Mouse (Mus musculus): Measurements from ENCODE around the gene Brca1. TPM values are rescaled to one million over a fixed set of nuclear protein-coding genes. Genes with fewer than 3 reads are reported as not detected.
"Not testable (repeated sequence)": the region's sequence is repeated elsewhere in the genome, so short reads cannot be mapped to it uniquely, and the experiment has no call there.

The Brca1 gene
- polyA plus RNA-seq, 1 experiment from 2014 or later, result 1.9 TPM

- Histone ChIP-seq H3K9me3 (replicated peaks; ENCODE audit: control insufficient read depth, low read length, poor library complexity, severe bottlenecking) (no peaks in the 10 kb centered on the region), H3K4me2 (ENCODE audit: low read length) (no peak overlapping the region), H3K4me3 (ENCODE audit: low read depth, low read length) (no peak overlapping the region), H3K27ac (ENCODE audit: low read length) (no peak overlapping the region), H3K4me1 (ENCODE audit: control insufficient read depth, insufficient read depth, low read length) (no peaks in the 10 kb centered on the region), H3K36me3 (ENCODE audit: control insufficient read depth, insufficient read depth, low read length) (no peaks in the 10 kb centered on the region), H3K27me3 (ENCODE audit: control insufficient read depth, insufficient read depth, low read depth, low read length) (no peaks in the 10 kb centered on the region), H3K9ac (ENCODE audit: low read depth, low read length) (no peak overlapping the region)
- ATAC-seq, result no peak
- 92% methylated on average over 10 of the region's 10 CpGs for WGBS
Observed at GRCm38 (mm10) chr11:101451536-101451935, 100.2 kb downstream of the Brca1 start.

- Histone ChIP-seq H3K4me1 (ENCODE audit: control insufficient read depth, insufficient read depth, low read length) (no peaks in the 10 kb centered on the region), H3K9me3 (replicated peaks; ENCODE audit: control insufficient read depth, low read length, poor library complexity, severe bottlenecking) (no peaks in the 10 kb centered on the region), H3K27ac (ENCODE audit: low read length) (no peak overlapping the region), H3K36me3 (ENCODE audit: control insufficient read depth, insufficient read depth, low read length) (no peaks in the 10 kb centered on the region), H3K4me2 (ENCODE audit: low read length) (no peak overlapping the region), H3K4me3 (ENCODE audit: low read depth, low read length) (no peak overlapping the region), H3K27me3 (ENCODE audit: control insufficient read depth, insufficient read depth, low read depth, low read length) (no peaks in the 10 kb centered on the region), H3K9ac (ENCODE audit: low read depth, low read length) (no peak overlapping the region)
- WGBS, result 82% methylated on average over 3 of the region's 3 CpGs
- ATAC-seq, result no peak
Observed at GRCm38 (mm10) chr11:101450394-101450793, 101.4 kb downstream of the Brca1 start.

DNA sequence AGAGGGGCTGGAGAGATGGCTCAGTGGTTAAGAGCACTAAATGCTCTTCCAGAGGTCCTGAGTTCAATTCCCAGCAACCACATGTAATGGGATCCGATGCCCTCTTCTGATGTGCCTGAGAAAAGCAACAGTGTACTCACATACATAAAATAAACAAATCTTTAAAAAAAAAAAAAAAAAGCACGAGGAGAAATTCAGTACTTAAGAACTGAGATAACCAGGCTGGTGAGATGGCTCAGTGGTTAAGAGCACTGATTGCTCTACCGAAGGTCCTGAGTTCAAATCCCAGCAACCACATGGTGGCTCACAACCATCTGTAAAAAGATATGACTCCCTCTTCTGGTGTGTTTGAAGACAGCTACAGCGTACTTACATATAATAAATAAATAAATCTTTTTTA, 102.2 kb downstream of the Brca1 start:
- not testable (repeated sequence) for H3K9ac ChIP-seq (ENCODE audit: low read depth, low read length); H3K4me2 ChIP-seq (ENCODE audit: low read length); H3K9me3 ChIP-seq (replicated peaks; ENCODE audit: control insufficient read depth, low read length, poor library complexity, severe bottlenecking); H3K36me3 ChIP-seq (ENCODE audit: control insufficient read depth, insufficient read depth, low read length); H3K4me3 ChIP-seq (ENCODE audit: low read depth, low read length); H3K27me3 ChIP-seq (ENCODE audit: control insufficient read depth, insufficient read depth, low read depth, low read length); H3K4me1 ChIP-seq (ENCODE audit: control insufficient read depth, insufficient read depth, low read length); ATAC-seq; H3K27ac ChIP-seq (ENCODE audit: low read length)
- 86% methylated on average over 4 of the region's 4 CpGs for WGBS

- H3K4me2 ChIP-seq (ENCODE audit: low read length), result no peak overlapping the region
- H3K4me1 ChIP-seq (ENCODE audit: control insufficient read depth, insufficient read depth, low read length), result peaks cover 4% of the 10 kb centered on the region; the same call in 1 of the 2 replicates
- no peaks in the 10 kb centered on the region for H3K27me3 ChIP-seq (ENCODE audit: control insufficient read depth, insufficient read depth, low read depth, low read length)
- no peak overlapping the region for H3K27ac ChIP-seq (ENCODE audit: low read length)
- 86% methylated on average over 4 of the region's 4 CpGs for WGBS
- no peak for ATAC-seq
- H3K4me3 ChIP-seq (ENCODE audit: low read depth, low read length), result no peak overlapping the region
- H3K9me3 ChIP-seq (replicated peaks; ENCODE audit: control insufficient read depth, low read length, poor library complexity, severe bottlenecking), result no peaks in the 10 kb centered on the region
- peaks cover 12% of the 10 kb centered on the region for H3K36me3 ChIP-seq (ENCODE audit: control insufficient read depth, insufficient read depth, low read length)
- H3K9ac ChIP-seq (ENCODE audit: low read depth, low read length), result no peak overlapping the region
Observed at GRCm38 (mm10) chr11:101448899-101449298, 102.9 kb downstream of the Brca1 start.

DNA sequence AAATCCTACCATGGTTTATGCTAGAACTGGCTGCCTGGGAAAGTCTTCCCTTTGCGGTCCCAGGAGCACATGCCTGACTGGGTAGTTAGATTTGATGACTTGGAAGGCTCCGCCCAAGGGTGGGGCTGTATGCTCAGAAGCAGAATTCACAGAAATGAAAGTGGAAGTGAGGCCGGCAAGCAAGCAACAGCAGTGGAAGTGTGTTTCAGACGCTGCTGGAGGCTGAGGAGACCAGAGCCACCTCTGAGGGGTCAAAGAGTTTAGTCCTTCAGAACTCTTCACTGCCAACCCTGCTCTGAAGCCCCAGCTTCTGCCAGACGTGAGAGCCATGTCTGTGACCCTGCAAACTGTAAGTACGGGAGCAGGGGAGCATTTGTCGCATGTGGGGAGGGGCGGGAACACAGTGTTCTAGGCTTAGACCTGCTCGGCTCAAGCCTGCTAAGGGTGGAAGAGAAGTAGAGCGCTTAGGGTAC, 103.4 kb downstream of the Brca1 start, which contains the start of gene Ifi35:
TSS of gene Ifi35 (plus strand) at position 134 of the 473 bp plus-strand sequence.
- H3K4me1 ChIP-seq (ENCODE audit: control insufficient read depth, insufficient read depth, low read length), result peaks cover 10% of the 10 kb centered on the region
- H3K36me3 ChIP-seq (ENCODE audit: control insufficient read depth, insufficient read depth, low read length), result peaks cover 16% of the 10 kb centered on the region
- no peak within 1 kb of the TSS for H3K9ac ChIP-seq (ENCODE audit: low read depth, low read length)
- H3K27ac ChIP-seq (ENCODE audit: low read length), result no peak within 1 kb of the TSS
- H3K4me3 ChIP-seq (ENCODE audit: low read depth, low read length), result peak within 1 kb of the TSS; percentile 11
- no peaks in the 10 kb centered on the region for H3K9me3 ChIP-seq (replicated peaks; ENCODE audit: control insufficient read depth, low read length, poor library complexity, severe bottlenecking)
- no peak for ATAC-seq
- WGBS, result 44% methylated on average over 10 of the region's 10 CpGs
- peak within 1 kb of the TSS; percentile 19; the same call in 1 of the 2 replicates for H3K4me2 ChIP-seq (ENCODE audit: low read length)
- H3K27me3 ChIP-seq (ENCODE audit: control insufficient read depth, insufficient read depth, low read depth, low read length), result no peaks in the 10 kb centered on the region

- ATAC-seq, result no peak
- no peak overlapping the region for H3K4me3 ChIP-seq (ENCODE audit: low read depth, low read length)
- WGBS, result 87% methylated on average over 5 of the region's 5 CpGs
Observed at GRCm38 (mm10) chr11:101447786-101448185, 104.0 kb downstream of the Brca1 start.

DNA sequence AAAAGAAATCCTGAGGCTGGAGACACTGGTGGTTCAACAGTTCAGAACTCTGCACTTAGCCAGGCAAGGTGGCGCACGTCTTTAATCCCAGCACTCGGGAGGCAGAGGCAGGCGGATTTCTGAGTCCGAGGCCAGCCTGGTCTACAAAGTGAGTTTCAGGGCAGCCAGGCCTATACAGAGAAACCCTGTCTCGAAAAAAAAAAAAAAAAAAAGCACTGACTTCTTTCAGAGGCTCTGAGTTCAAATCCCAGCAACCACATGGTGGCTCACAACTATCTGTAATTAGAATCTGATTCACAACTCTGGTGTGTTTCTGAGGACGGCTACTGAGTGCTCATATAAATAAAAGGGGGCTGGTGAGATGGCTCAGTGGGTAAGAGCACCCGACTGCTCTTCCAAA, 104.9 kb downstream of the Brca1 start:
- not testable (repeated sequence) for H3K27ac ChIP-seq (ENCODE audit: low read length); H3K9me3 ChIP-seq (replicated peaks; ENCODE audit: control insufficient read depth, low read length, poor library complexity, severe bottlenecking); H3K9ac ChIP-seq (ENCODE audit: low read depth, low read length); H3K4me3 ChIP-seq (ENCODE audit: low read depth, low read length); H3K27me3 ChIP-seq (ENCODE audit: control insufficient read depth, insufficient read depth, low read depth, low read length); ATAC-seq; H3K4me2 ChIP-seq (ENCODE audit: low read length)
- Histone ChIP-seq H3K36me3 (ENCODE audit: control insufficient read depth, insufficient read depth, low read length) (peaks cover 16% of the 10 kb centered on the region), H3K4me1 (ENCODE audit: control insufficient read depth, insufficient read depth, low read length) (peaks cover 14% of the 10 kb centered on the region)
- WGBS, result 94% methylated on average over 8 of the region's 8 CpGs

More at GRCm38 (mm10) chr11:101447786-101448185, 104.0 kb downstream of the Brca1 start:
- Histone ChIP-seq H3K36me3 (ENCODE audit: control insufficient read depth, insufficient read depth, low read length) (peaks cover 16% of the 10 kb centered on the region), H3K27ac (ENCODE audit: low read length) (no peak overlapping the region), H3K9ac (ENCODE audit: low read depth, low read length) (no peak overlapping the region), H3K4me2 (ENCODE audit: low read length) (no peak overlapping the region), H3K9me3 (replicated peaks; ENCODE audit: control insufficient read depth, low read length, poor library complexity, severe bottlenecking) (no peaks in the 10 kb centered on the region), H3K4me1 (ENCODE audit: control insufficient read depth, insufficient read depth, low read length) (peaks cover 14% of the 10 kb centered on the region), H3K27me3 (ENCODE audit: control insufficient read depth, insufficient read depth, low read depth, low read length) (no peaks in the 10 kb centered on the region)

DNA sequence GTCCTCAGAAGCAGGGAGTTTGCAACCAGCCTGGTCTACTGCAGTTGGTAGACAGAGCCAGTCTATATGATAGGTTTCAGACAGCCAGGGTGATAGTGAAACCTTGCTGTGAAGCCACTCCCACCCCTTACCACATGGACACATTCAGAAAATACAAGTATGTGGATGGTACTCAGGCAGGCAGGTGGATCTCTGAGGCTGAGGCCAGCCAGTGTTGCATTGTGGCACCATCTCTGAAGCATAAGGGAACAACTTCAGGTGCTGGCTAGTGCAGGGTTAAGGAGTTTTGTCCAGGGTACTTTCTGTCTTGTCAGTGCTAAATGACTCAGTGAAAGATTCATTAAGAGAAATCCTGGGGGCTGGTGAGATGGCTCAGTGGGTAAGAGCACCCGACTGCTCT, 105.4 kb downstream of the Brca1 start:
- Histone ChIP-seq H3K4me3 (ENCODE audit: low read depth, low read length) (no peak overlapping the region), H3K9ac (ENCODE audit: low read depth, low read length) (no peak overlapping the region), H3K36me3 (ENCODE audit: control insufficient read depth, insufficient read depth, low read length) (peaks cover 16% of the 10 kb centered on the region), H3K27ac (ENCODE audit: low read length) (no peak overlapping the region), H3K9me3 (replicated peaks; ENCODE audit: control insufficient read depth, low read length, poor library complexity, severe bottlenecking) (no peaks in the 10 kb centered on the region), H3K4me1 (ENCODE audit: control insufficient read depth, insufficient read depth, low read length) (peaks cover 14% of the 10 kb centered on the region), H3K27me3 (ENCODE audit: control insufficient read depth, insufficient read depth, low read depth, low read length) (no peaks in the 10 kb centered on the region), H3K4me2 (ENCODE audit: low read length) (no peak overlapping the region)
- 93% methylated on average over 1 of the region's 1 CpGs for WGBS
- ATAC-seq, result no peak

DNA sequence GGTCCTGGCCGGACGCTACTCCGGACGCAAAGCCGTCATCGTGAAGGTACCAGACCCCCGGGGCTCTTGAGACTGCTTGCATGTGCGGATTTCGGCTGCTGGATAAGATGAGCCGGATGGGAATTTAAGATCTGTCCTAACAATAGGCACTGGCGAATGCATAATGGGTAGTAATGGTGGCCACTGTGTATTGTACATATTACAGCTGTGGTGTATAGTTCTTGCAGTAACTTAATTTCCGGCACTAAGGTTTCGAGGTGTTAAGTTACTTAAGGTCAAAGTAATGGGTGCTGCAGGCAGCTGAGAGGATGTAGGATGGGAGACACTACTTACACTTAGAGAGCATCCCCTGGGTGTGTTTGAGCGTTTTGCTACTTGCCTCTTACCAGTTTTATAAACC, 109.0 kb downstream of the Brca1 start:
- Histone ChIP-seq H3K4me1 (ENCODE audit: control insufficient read depth, insufficient read depth, low read length) (peaks cover 14% of the 10 kb centered on the region), H3K9me3 (replicated peaks; ENCODE audit: control insufficient read depth, low read length, poor library complexity, severe bottlenecking) (no peaks in the 10 kb centered on the region), H3K27me3 (ENCODE audit: control insufficient read depth, insufficient read depth, low read depth, low read length) (no peaks in the 10 kb centered on the region), H3K4me2 (ENCODE audit: low read length) (peak overlapping the region; percentile 84), H3K4me3 (ENCODE audit: low read depth, low read length) (peak overlapping the region; percentile 59), H3K36me3 (ENCODE audit: control insufficient read depth, insufficient read depth, low read length) (peaks cover 16% of the 10 kb centered on the region), H3K9ac (ENCODE audit: low read depth, low read length) (peak overlapping the region; percentile 69), H3K27ac (ENCODE audit: low read length) (peak overlapping the region; percentile 86)
- ATAC-seq, result peak; percentile 8; the same call in 1 of the 2 replicates
- WGBS, result 1% methylated on average over 14 of the region's 14 CpGs
